Comparison of ENCODE assay signal across 16 mouse cellular contexts in the genomic region with DNA sequence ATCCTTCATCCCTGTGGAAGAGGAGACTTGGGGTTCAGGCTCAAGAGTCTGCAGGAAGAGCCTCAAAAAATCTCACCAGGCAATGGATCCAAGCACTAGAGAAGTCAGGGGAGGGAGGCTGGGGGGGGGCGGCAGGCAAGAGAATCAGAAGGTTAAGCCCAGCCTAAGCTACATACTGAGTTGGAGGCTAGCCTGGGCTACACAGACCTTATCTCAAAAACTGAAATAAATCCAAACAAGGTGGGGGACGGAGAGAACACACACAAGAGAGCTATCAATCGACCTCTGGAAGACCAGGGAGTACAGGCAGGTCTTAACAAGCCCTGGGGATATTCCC. TPM values are rescaled to one million over a fixed set of nuclear protein-coding genes. Genes with fewer than 3 reads are reported as not detected.
DNase-seq lines count a peak whose midpoint lies in the region; ATAC-seq lines count a peak whose summit lies in the region.
"Had no signal": no experiment of that assay in that cellular context is flagged by ENCODE, and none has a peak within 500 bp of the region (broad histone marks: within the 10 kb centered on the region; RNA-seq: fewer than 3 reads in every experiment).

No protein-coding gene starts in this region.

- no peaks in the 10 kb centered on the region for H3K36me3 ChIP-seq in heart, embryonic 10.5 days
- H3K36me3 ChIP-seq in midbrain, embryonic 10.5 days: no peaks in the 10 kb centered on the region
- no peaks in the 10 kb centered on the region for H3K36me3 ChIP-seq in midbrain, embryonic 14.5 days (ENCODE audit: control insufficient read depth, insufficient read depth, low read length)
- H3K36me3 ChIP-seq: forebrain, embryonic 12.5 days; hindbrain, embryonic 15.5 days had no signal

- WGBS in heart, embryonic 10.5 days: 71% methylated on average over 3 of the region's 3 CpGs
- 73% methylated on average over 3 of the region's 3 CpGs for WGBS in midbrain, embryonic 10.5 days
- WGBS in midbrain, embryonic 14.5 days: 69% methylated on average over 3 of the region's 3 CpGs

- no peak for ATAC-seq in midbrain, embryonic 14.5 days (ENCODE audit: low FRiP score, low TSS enrichment)

- intact Hi-C loops in heart, postnatal 14 days (cut with DNase I): no loop called here

- H3K27me3 ChIP-seq in heart, embryonic 10.5 days (ENCODE audit: insufficient read depth, poor library complexity, severe bottlenecking): peaks cover 10% of the 10 kb centered on the region
- peaks cover 5% of the 10 kb centered on the region for H3K27me3 ChIP-seq in midbrain, embryonic 10.5 days (ENCODE audit: low read depth, poor library complexity, severe bottlenecking)
- H3K27me3 ChIP-seq in midbrain, embryonic 14.5 days (ENCODE audit: control insufficient read depth, insufficient read depth, low read length): no peaks in the 10 kb centered on the region
- H3K27me3 ChIP-seq: hindbrain, embryonic 15.5 days had no signal

- no peak for DNase-seq in heart, embryonic 10.5 days (ENCODE audit: low spot score)
- DNase-seq in heart, postnatal 14 days: no peak
- DNase-seq in midbrain, embryonic 10.5 days (ENCODE audit: low spot score): no peak
- DNase-seq in midbrain, embryonic 14.5 days: no peak
- DNase-seq in naive thymus-derived CD4-positive, alpha-beta T cell, adult 2 months (ENCODE audit: low read depth): peak; percentile 62
- no peak for DNase-seq in frontal cortex, adult 2 months (ENCODE audit: extremely low spot score in 1 of 2, low spot score in 1 of 2)
- DNase-seq in T-cell, adult 2 months (ENCODE audit: low spot score): no peak
- DNase-seq: cerebellum, adult 11-12 months; gastrocnemius, postnatal 10 days had no signal

- no peak overlapping the region for H3K4me2 ChIP-seq in midbrain, embryonic 14.5 days (ENCODE audit: low read length)
- H3K4me2 ChIP-seq: forebrain, embryonic 12.5 days; hindbrain, embryonic 15.5 days had no signal

- H3K9ac ChIP-seq in midbrain, embryonic 14.5 days (replicated peaks; ENCODE audit: low read length): no peak overlapping the region
- H3K9ac ChIP-seq: forebrain, embryonic 12.5 days; hindbrain, embryonic 15.5 days had no signal

- H3K4me1 ChIP-seq in heart, embryonic 10.5 days: peaks cover 20% of the 10 kb centered on the region
- H3K4me1 ChIP-seq in midbrain, embryonic 10.5 days: peaks cover 10% of the 10 kb centered on the region
- H3K4me1 ChIP-seq in midbrain, embryonic 14.5 days (ENCODE audit: control insufficient read depth, insufficient read depth, low read length): peaks cover 7% of the 10 kb centered on the region; the same call in 1 of the 2 replicates
- H3K4me1 ChIP-seq in brown adipose tissue, adult 24 weeks (ENCODE audit: control insufficient read depth, insufficient read depth, insufficient read length, low read length): peaks cover 20% of the 10 kb centered on the region

- peak overlapping the region; percentile 29 for H3K4me3 ChIP-seq in heart, embryonic 10.5 days
- H3K4me3 ChIP-seq in midbrain, embryonic 10.5 days: peak overlapping the region; percentile 7; the same call in 1 of the 2 replicates
- no peak overlapping the region for H3K4me3 ChIP-seq in midbrain, embryonic 14.5 days (replicated peaks; ENCODE audit: low read depth, low read length)
- H3K4me3 ChIP-seq in brown adipose tissue, adult 24 weeks (ENCODE audit: insufficient read depth, low read depth, low read length): 0 out of 2 replicates have a peak overlapping the region, but pooled peaks have one; percentile 26
- H3K4me3 ChIP-seq: forebrain, embryonic 12.5 days; hindbrain, embryonic 15.5 days had no signal

- no peaks in the 10 kb centered on the region for H3K9me3 ChIP-seq in heart, embryonic 10.5 days
- H3K9me3 ChIP-seq in midbrain, embryonic 10.5 days (replicated peaks): no peaks in the 10 kb centered on the region
- H3K9me3 ChIP-seq in midbrain, embryonic 14.5 days (ENCODE audit: control insufficient read depth, low read length): no peaks in the 10 kb centered on the region
- H3K9me3 ChIP-seq: forebrain, embryonic 12.5 days; hindbrain, embryonic 15.5 days had no signal

- peak overlapping the region; percentile 54 for H3K27ac ChIP-seq in heart, embryonic 10.5 days
- H3K27ac ChIP-seq in midbrain, embryonic 10.5 days (replicated peaks): no peak overlapping the region; the same call in none of the 2 replicates
- no peak overlapping the region for H3K27ac ChIP-seq in midbrain, embryonic 14.5 days (replicated peaks; ENCODE audit: low read depth, low read length)
- H3K27ac ChIP-seq in brown adipose tissue, adult 24 weeks (replicated peaks; ENCODE audit: low read depth, low read length): 0 out of 2 replicates have a peak overlapping the region, but pooled peaks have one; percentile 30
- H3K27ac ChIP-seq: forebrain, embryonic 12.5 days; hindbrain, embryonic 15.5 days; kidney, postnatal 0 days had no signal

RNA-seq across cellular contexts. Expression of a gene that starts 1.7 kb away (rescaled TPM):
- 11.7 and 14.2 TPM in 2 replicates for polyA plus RNA-seq in heart, embryonic 10.5 days (2016; fragmentation: Nextera tagmentation; extraction: Ambion mirVana)
- total RNA-seq in heart, postnatal 14 days (2021): 1 to 10 TPM; 1.0 to 3.3 TPM
- 3.3 and 4.0 TPM in 2 replicates for polyA plus RNA-seq in midbrain, embryonic 10.5 days (2016; fragmentation: Nextera tagmentation; extraction: Ambion mirVana)
- 0.43 and 0.45 TPM in 2 replicates for polyA plus RNA-seq in midbrain, embryonic 14.5 days (2014; fragmentation: Nextera tagmentation; extraction: Ambion mirVana)
- polyA plus RNA-seq in brown adipose tissue, adult 24 weeks (2012; ENCODE audit: insufficient read depth, insufficient read length, missing spikeins): not detected in 2 replicates
- 2.4 and 3.0 TPM in 2 replicates for polyA plus RNA-seq in frontal cortex, adult 2 months (2012; rRNA removed)

RNA-seq across cellular contexts. Expression of a gene that starts 22.8 kb away (rescaled TPM):
- not detected in 2 replicates for polyA plus RNA-seq in heart, embryonic 10.5 days (2016; fragmentation: Nextera tagmentation; extraction: Ambion mirVana)
- total RNA-seq in heart, postnatal 14 days (2021): not detected
- polyA plus RNA-seq in midbrain, embryonic 10.5 days (2016; fragmentation: Nextera tagmentation; extraction: Ambion mirVana): not detected in 2 replicates
- polyA plus RNA-seq in midbrain, embryonic 14.5 days (2014; fragmentation: Nextera tagmentation; extraction: Ambion mirVana): not detected in 2 replicates
- not detected in 2 replicates for polyA plus RNA-seq in brown adipose tissue, adult 24 weeks (2012; ENCODE audit: insufficient read depth, insufficient read length, missing spikeins)
- 0.04 TPM in 1 of 2 replicates, not detected in the other for polyA plus RNA-seq in frontal cortex, adult 2 months (2012; rRNA removed)
- total RNA-seq: adrenal gland, postnatal 14 days; gastrocnemius, postnatal 10 days; layer of hippocampus, postnatal 10 days had no signal
- polyA plus RNA-seq: forebrain, embryonic 12.5 days; hindbrain, embryonic 15.5 days; kidney, postnatal 0 days; limb, embryonic 11.5 days had no signal

RNA-seq across cellular contexts. Expression of a gene that starts 27.6 kb away (rescaled TPM):
- 25.4 and 27.7 TPM in 2 replicates for polyA plus RNA-seq in heart, embryonic 10.5 days (2016; fragmentation: Nextera tagmentation; extraction: Ambion mirVana)
- total RNA-seq in heart, postnatal 14 days (2021): 10 to 100 TPM in 1 of 2 experiments, 1 to 10 TPM in 1; 9.4 to 10.2 TPM
- polyA plus RNA-seq in midbrain, embryonic 10.5 days (2016; fragmentation: Nextera tagmentation; extraction: Ambion mirVana): 29.0 and 34.1 TPM in 2 replicates
- 32.9 and 33.3 TPM in 2 replicates for polyA plus RNA-seq in midbrain, embryonic 14.5 days (2014; fragmentation: Nextera tagmentation; extraction: Ambion mirVana)
- polyA plus RNA-seq in brown adipose tissue, adult 24 weeks (2012; ENCODE audit: insufficient read depth, insufficient read length, missing spikeins): 6.1 and 8.2 TPM in 2 replicates
- polyA plus RNA-seq in frontal cortex, adult 2 months (2012; rRNA removed): 78.1 and 90.1 TPM in 2 replicates

RNA-seq across cellular contexts. Expression of a gene that starts 38.0 kb away (rescaled TPM):
- not detected in 2 replicates for polyA plus RNA-seq in heart, embryonic 10.5 days (2016; fragmentation: Nextera tagmentation; extraction: Ambion mirVana)
- total RNA-seq in heart, postnatal 14 days (2021): not detected
- polyA plus RNA-seq in midbrain, embryonic 10.5 days (2016; fragmentation: Nextera tagmentation; extraction: Ambion mirVana): 0.14 and 0.26 TPM in 2 replicates
- polyA plus RNA-seq in midbrain, embryonic 14.5 days (2014; fragmentation: Nextera tagmentation; extraction: Ambion mirVana): not detected in 2 replicates
- polyA plus RNA-seq in brown adipose tissue, adult 24 weeks (2012; ENCODE audit: insufficient read depth, insufficient read length, missing spikeins): not detected in 2 replicates
- polyA plus RNA-seq in frontal cortex, adult 2 months (2012; rRNA removed): not detected in 2 replicates
- total RNA-seq: adrenal gland, postnatal 14 days; gastrocnemius, postnatal 10 days; layer of hippocampus, postnatal 10 days had no signal
- polyA plus RNA-seq: forebrain, embryonic 12.5 days; limb, embryonic 11.5 days had no signal

RNA-seq across cellular contexts. Expression of a gene that starts 55.3 kb away (rescaled TPM):
- polyA plus RNA-seq in heart, embryonic 10.5 days (2016; fragmentation: Nextera tagmentation; extraction: Ambion mirVana): 7.0 and 10.1 TPM in 2 replicates
- 1 to 10 TPM; 1.7 to 2.1 TPM for total RNA-seq in heart, postnatal 14 days (2021)
- polyA plus RNA-seq in midbrain, embryonic 10.5 days (2016; fragmentation: Nextera tagmentation; extraction: Ambion mirVana): 13.7 and 15.5 TPM in 2 replicates
- 18.9 and 19.2 TPM in 2 replicates for polyA plus RNA-seq in midbrain, embryonic 14.5 days (2014; fragmentation: Nextera tagmentation; extraction: Ambion mirVana)
- polyA plus RNA-seq in brown adipose tissue, adult 24 weeks (2012; ENCODE audit: insufficient read depth, insufficient read length, missing spikeins): 3.8 and 4.5 TPM in 2 replicates
- polyA plus RNA-seq in frontal cortex, adult 2 months (2012; rRNA removed): 20.3 and 21.0 TPM in 2 replicates

Comparison
In these comparisons a context has a peak if more than half of its experiments do, and no peak if none do; other contexts are left out.
1. H3K27ac ChIP-seq: peak in heart, embryonic 10.5 days (single experiment) and brown adipose tissue, adult 24 weeks (single experiment); none in midbrain, embryonic 10.5 days (single experiment) and midbrain, embryonic 14.5 days (single experiment).